Mouse (Mus musculus) embryonic facial prominence, embryonic 14.5 days (tissue): ENCODE data around the gene Cfap58. TPM values are rescaled to one million over a fixed set of nuclear protein-coding genes. Genes with fewer than 3 reads are reported as not detected.
A peak's percentile ranks its signal among the peaks of the same experiment; 100 is the strongest.

ENCODE experiments used
- ATAC-seq: fragments of 200-750 bp; cut with Nextera tagmentation; 2 replicates; pipeline ENCODE4 v1.8.0; 2017; ENCODE audit warnings: low read depth, moderate number of reproducible peaks, moderate TSS enrichment
- DNase-seq: peaks from one replicate; pipeline ENCODE4 v3.0.0-alpha.2; 2015; ENCODE audit warnings: low spot score
- H3K27ac ChIP-seq: fragments of 300-500 bp; sonication (generic); replicated peaks from 2 replicates; pipeline ENCODE4 v1.5.1; 2014; ENCODE audit warnings: low read depth, mild to moderate bottlenecking, low read length, moderate library complexity
- H3K27me3 ChIP-seq: fragments of 300-500 bp; sonication (generic); replicated peaks from 2 replicates; pipeline ENCODE4 v1.6.1; 2014; ENCODE audit warnings: low read length; ENCODE audit not compliant: control insufficient read depth, insufficient read depth
- H3K36me3 ChIP-seq: fragments of 300-500 bp; sonication (generic); 2 replicates; pipeline ENCODE4 v1.6.1; 2014; ENCODE audit warnings: low read length, mixed read lengths; ENCODE audit not compliant: control insufficient read depth, insufficient read depth
- H3K4me1 ChIP-seq: fragments of 300-500 bp; sonication (generic); 2 replicates; pipeline ENCODE4 v1.6.1; 2014; ENCODE audit warnings: antibody characterized with exemption, low read length; ENCODE audit not compliant: control insufficient read depth, insufficient read depth
- H3K4me2 ChIP-seq: fragments of 300-500 bp; sonication (generic); 2 replicates; pipeline ENCODE4 v1.6.1; 2014; ENCODE audit warnings: low read depth, mild to moderate bottlenecking, low read length, moderate library complexity, mixed read lengths
- H3K4me3 ChIP-seq: fragments of 300-500 bp; sonication (generic); 2 replicates; pipeline ENCODE4 v1.5.1; 2014; ENCODE audit warnings: low read depth, mild to moderate bottlenecking, low read length
- H3K9ac ChIP-seq: fragments of 300-500 bp; sonication (generic); 2 replicates; pipeline ENCODE4 v1.6.1; 2014; ENCODE audit warnings: low read depth, mild to moderate bottlenecking, low read length, moderate library complexity, mixed read lengths
- H3K9me3 ChIP-seq: fragments of 300-500 bp; sonication (generic); 2 replicates; pipeline ENCODE4 v1.6.1; 2016; ENCODE audit warnings: low read length; ENCODE audit not compliant: control insufficient read depth
- WGBS: fragments of 180-500 bp; shearing (Covaris S2); extraction: QIAGEN DNeasy Blood & Tissue Kit; methylation state at CpG from one replicate; pipeline ENCODE4 v1.1.7; 2014; 5-methylcytosine and 5-hydroxymethylcytosine counted together
- polyA plus RNA-seq: library from polyadenylated mRNA; unstranded; fragments of >200 nt; fragmentation: Nextera tagmentation; extraction: Ambion mirVana; gene quantifications from 2 replicates; pipeline ENCODE4 v1.2.1, GENCODE M21; 2014

The Cfap58 gene
- polyA plus RNA-seq, 1 experiment from 2014 or later = 0.58 TPM

DNA sequence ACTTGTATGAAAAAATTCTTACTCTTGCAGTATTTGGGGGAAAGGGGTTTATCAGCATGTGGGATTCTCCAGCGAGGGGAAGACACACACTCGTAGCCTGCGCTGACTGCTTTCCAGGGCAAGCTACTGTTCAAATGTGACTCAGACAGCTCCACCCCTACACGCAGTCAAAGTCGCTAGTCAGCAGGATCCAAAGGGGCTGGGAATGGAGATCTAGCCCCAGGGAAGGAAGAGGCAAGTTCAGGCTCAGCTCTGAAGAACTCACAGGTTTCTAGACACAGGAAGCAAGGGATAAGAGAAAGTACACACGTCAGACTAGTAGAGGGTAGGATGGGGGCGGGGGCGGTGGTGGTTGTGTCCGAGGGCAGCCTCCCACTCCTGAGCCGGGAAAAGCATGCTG lies 36.9 kb upstream of the Cfap58 start:
- Histone ChIP-seq H3K27me3 (no peaks in the 10 kb centered on the region), H3K9me3 (no peaks in the 10 kb centered on the region), H3K4me3 (no peak overlapping the region), H3K9ac (no peak overlapping the region), H3K36me3 (peaks cover 16% of the 10 kb centered on the region; the same call in 1 of the 2 replicates), H3K27ac (no peak overlapping the region), H3K4me1 (peaks cover 14% of the 10 kb centered on the region; the same call in 1 of the 2 replicates), H3K4me2 (no peak overlapping the region)
- 73% methylated on average over 10 of the region's 10 CpGs for WGBS
- DNase-seq (peak; percentile 71), ATAC-seq (peak; percentile 24; the same call in 1 of the 2 replicates)

DNA sequence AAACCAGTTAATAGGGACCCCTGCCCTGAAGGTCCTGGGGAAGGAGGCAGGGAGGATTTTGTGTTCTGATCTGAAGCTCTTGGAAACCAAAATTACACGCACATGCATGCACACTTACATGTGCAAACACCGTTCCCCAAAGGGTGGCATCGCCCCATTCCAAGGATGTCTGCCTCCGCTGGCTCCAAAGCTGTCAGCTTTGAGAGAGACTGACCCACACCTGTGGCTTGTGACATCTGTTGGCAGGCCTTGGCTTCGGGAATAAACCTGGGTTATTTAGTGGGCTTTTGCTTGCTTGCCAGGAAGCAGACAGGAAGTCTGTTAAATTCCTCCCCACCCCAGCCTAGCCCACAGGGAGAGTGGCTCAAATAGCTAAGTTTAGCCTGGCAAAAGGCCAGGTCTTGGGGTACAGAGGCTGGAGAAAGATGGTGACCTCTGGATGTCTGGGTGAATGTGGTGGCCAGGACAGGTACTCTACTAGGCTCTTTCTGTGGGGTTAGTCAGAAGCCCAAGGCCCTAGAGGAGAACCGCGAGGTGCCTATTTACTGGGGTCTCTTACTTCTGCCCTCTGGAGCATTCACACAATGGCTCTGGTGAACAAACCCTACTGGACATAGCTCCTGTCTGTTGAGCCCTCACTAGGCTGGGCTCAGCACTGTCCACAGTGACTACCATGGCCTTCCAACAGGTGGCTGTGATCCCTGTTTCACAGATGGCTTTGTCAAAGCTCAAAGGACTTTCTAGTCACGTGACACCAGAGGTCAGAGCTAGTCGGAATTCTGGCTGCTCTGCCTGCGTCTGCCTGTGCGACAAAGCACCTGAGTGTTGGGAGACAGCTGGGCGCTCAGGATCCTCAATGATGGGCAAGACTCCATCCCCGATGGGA lies 34.9 kb upstream of the Cfap58 start:
- 52% methylated on average over 13 of the region's 13 CpGs for WGBS
- 0 out of 2 replicates have a peak, but pooled peaks have one; percentile 13 for ATAC-seq

DNA sequence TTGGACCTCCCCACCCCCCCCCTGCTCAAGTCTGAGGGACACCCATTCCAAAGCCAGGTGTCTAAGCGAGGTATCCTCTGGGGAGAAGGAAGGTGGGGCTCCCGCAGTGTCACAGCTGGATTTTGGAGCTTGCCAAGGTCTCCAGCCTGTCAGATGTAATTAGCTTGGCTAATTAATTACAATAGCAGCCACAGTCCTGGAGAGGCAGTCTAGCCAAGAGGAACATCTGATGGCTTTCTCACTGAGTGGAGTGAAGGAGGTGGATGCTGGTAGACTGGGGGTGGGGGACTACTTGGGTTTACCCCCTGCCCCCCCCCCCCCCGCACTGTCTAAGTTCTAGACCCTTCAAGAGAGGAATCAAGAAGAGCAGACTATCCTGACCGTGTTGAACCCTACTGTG lies 33.8 kb upstream of the Cfap58 start:
- Histone ChIP-seq H3K27me3 (no peaks in the 10 kb centered on the region), H3K4me2 (no peak overlapping the region), H3K9ac (no peak overlapping the region), H3K4me1 (peaks cover 17% of the 10 kb centered on the region; the same call in 1 of the 2 replicates), H3K9me3 (no peaks in the 10 kb centered on the region), H3K4me3 (no peak overlapping the region), H3K27ac (no peak overlapping the region), H3K36me3 (no peaks in the 10 kb centered on the region)
- DNase-seq (no peak), ATAC-seq (no peak)
- WGBS = 58% methylated on average over 4 of the region's 4 CpGs

More for the DNA sequence above, 34.9 kb upstream of the Cfap58 start:
- H3K36me3 ChIP-seq = no peaks in the 10 kb centered on the region; the same call in 1 of the 2 replicates
- no peak overlapping the region; the same call in 1 of the 2 replicates for H3K27ac ChIP-seq
- no peak overlapping the region for H3K4me3 ChIP-seq
- peaks cover 14% of the 10 kb centered on the region; the same call in 1 of the 2 replicates for H3K4me1 ChIP-seq
- no peak overlapping the region for H3K4me2 ChIP-seq
- H3K9ac ChIP-seq = no peak overlapping the region
- no peaks in the 10 kb centered on the region for H3K27me3 ChIP-seq
- peak; percentile 70 for DNase-seq
- H3K9me3 ChIP-seq = no peaks in the 10 kb centered on the region

DNA sequence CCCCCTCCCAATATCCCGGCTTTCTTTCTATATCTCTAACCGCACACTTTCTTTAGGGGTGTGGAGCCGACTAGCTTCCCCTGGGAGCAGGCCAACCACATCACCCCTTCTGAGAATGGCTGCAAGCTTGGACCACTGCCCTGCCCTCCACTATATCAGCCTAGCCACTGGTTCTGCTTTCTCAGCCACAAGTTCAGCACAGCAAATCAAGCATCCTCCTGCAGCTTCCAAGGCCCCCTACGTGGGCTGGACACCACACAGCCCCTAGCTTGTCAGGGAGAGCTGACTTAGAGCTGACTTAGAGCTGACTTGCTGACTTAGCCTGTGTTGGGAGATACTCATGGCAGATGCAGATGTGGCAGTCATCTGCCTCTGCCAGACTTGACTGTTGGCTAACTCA lies 32.4 kb upstream of the Cfap58 start:
- no peak overlapping the region for H3K27ac ChIP-seq
- no peak overlapping the region for H3K9ac ChIP-seq
- no peaks in the 10 kb centered on the region for H3K36me3 ChIP-seq
- H3K4me3 ChIP-seq = no peak overlapping the region
- peaks cover 26% of the 10 kb centered on the region; the same call in 1 of the 2 replicates for H3K4me1 ChIP-seq
- ATAC-seq (no peak), DNase-seq (no peak)
- WGBS = 83% methylated on average over 4 of the region's 4 CpGs
- no peaks in the 10 kb centered on the region for H3K27me3 ChIP-seq
- H3K4me2 ChIP-seq = no peak overlapping the region
- H3K9me3 ChIP-seq = no peaks in the 10 kb centered on the region

DNA sequence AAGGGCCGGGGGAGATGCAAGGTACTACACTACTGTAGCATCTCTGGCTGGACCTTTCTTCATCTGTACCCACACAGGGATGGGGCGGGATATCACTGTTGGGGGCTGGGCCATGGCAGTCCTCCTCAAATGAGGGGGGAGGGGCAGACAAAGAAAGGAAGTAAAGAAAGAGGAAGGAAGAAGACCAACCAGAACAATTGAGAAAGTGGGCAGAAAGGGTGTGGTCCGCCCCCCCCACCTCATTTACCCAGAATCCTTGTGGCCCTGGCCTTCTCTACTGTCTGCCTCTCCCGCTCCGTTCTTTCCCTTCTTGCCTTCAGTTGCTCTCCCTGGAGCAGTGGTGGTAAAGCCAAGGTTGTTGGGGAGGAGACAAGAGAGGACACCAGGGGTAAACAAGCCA lies 31.9 kb upstream of the Cfap58 start:
- DNase-seq (no peak), ATAC-seq (no peak)
- Histone ChIP-seq H3K4me1 (peaks cover 29% of the 10 kb centered on the region; the same call in 1 of the 2 replicates), H3K9ac (no peak overlapping the region), H3K4me3 (no peak overlapping the region), H3K27me3 (no peaks in the 10 kb centered on the region), H3K4me2 (no peak overlapping the region), H3K9me3 (no peaks in the 10 kb centered on the region), H3K27ac (no peak overlapping the region), H3K36me3 (no peaks in the 10 kb centered on the region)
- WGBS = 79% methylated on average over 5 of the region's 5 CpGs

DNA sequence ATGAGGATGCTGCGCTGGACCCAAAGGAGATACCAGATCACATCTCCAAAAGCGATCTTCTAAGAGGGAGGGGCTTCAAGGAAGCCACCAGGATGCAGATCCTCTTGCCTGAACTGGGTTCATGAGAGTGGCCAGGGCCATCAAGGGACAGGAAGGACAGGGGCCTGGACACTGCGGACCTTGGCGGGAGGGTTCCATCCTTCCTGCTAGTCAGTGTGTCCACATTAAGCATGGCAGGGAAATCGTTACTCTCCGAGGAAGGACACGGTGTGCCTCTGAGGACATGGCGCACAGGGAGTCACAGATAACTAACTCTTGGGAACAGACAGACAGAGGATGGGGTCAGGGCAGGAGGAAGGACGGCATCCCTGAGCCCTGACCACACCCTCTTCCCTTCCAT lies 29.9 kb upstream of the Cfap58 start:
- Histone ChIP-seq H3K9me3 (no peaks in the 10 kb centered on the region), H3K9ac (no peak overlapping the region), H3K4me3 (no peak overlapping the region), H3K27me3 (no peaks in the 10 kb centered on the region), H3K36me3 (no peaks in the 10 kb centered on the region), H3K4me2 (no peak overlapping the region), H3K27ac (no peak overlapping the region), H3K4me1 (peaks cover 28% of the 10 kb centered on the region; the same call in 1 of the 2 replicates)
- 87% methylated on average over 9 of the region's 9 CpGs for WGBS
- no peak for DNase-seq
- ATAC-seq = no peak

DNA sequence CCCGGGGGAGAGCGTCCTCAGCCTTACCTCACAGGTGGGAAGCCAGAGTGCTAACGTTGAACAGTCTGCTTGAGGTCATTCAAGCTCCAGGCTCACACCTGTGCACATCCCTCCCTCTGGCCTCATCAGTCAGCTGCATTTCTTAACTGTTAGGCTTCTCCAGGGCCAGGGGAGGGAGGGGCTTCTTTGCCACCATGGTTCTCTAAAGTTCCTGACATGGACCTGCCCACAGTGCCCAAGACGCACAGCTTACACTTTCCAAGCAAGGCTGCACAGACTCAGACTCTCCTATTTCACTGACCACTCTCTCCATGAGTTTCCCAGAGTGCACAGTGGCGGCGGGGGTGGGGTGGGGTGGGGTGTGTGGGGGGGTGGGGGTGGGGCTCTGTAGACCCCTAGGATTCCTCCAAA lies 28.5 kb upstream of the Cfap58 start:
- Histone ChIP-seq H3K9me3 (no peaks in the 10 kb centered on the region), H3K27me3 (no peaks in the 10 kb centered on the region), H3K4me1 (peaks cover 16% of the 10 kb centered on the region; the same call in 1 of the 2 replicates), H3K4me3 (peak overlapping the region; percentile 31), H3K27ac (peak overlapping the region; percentile 86), H3K4me2 (peak overlapping the region; percentile 53), H3K9ac (peak overlapping the region; percentile 66), H3K36me3 (no peaks in the 10 kb centered on the region)
- ATAC-seq (peak; percentile 64), DNase-seq (peak; percentile 54)
- WGBS = 20% methylated on average over 6 of the region's 6 CpGs

DNA sequence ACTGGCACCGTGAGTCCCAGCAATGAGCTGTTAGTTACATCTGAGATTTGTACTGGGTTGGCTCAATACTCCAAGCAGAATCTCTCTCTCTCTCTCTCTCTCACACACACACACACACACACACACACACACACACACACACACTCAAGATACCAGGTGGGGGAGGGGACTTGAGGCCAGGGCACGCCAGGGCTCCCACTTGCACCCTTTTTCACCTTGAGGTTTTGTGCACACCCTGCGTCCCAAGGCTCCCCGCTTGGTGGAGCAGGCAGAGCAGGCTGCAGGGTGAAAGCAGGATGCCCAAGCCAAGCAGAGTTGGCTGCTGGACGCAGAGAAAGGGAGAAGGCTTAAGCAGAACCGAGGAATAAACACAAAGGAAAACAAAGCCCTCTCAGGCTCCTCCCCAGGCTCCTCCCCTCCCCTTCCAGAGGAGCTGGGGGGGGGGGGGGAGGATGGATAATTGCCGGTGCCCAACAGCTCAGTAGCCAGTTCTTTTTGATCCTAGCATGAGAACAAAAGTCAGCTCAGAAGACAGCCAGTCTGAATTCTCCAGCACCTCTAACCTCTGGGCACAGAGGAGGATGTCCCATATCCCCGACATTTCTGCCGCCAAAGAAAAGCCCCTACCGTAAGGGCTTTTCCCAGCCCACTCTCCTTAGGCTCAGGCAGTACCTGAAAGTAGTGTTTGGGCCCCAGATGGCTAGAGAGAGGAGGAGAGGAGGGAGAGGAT lies 27.9 kb upstream of the Cfap58 start:
- Histone ChIP-seq H3K9ac (peak overlapping the region; percentile 66), H3K9me3 (no peaks in the 10 kb centered on the region), H3K4me2 (peak overlapping the region; percentile 53), H3K27me3 (no peaks in the 10 kb centered on the region), H3K4me1 (peaks cover 16% of the 10 kb centered on the region; the same call in 1 of the 2 replicates), H3K36me3 (no peaks in the 10 kb centered on the region), H3K27ac (peak overlapping the region; percentile 86), H3K4me3 (peak overlapping the region; percentile 31)
- DNase-seq (peak; percentile 67), ATAC-seq (peak; percentile 71)
- WGBS = 1% methylated on average over 9 of the region's 10 CpGs
